24 mouse cellular contexts compared by ENCODE assay signal in the genomic region with DNA sequence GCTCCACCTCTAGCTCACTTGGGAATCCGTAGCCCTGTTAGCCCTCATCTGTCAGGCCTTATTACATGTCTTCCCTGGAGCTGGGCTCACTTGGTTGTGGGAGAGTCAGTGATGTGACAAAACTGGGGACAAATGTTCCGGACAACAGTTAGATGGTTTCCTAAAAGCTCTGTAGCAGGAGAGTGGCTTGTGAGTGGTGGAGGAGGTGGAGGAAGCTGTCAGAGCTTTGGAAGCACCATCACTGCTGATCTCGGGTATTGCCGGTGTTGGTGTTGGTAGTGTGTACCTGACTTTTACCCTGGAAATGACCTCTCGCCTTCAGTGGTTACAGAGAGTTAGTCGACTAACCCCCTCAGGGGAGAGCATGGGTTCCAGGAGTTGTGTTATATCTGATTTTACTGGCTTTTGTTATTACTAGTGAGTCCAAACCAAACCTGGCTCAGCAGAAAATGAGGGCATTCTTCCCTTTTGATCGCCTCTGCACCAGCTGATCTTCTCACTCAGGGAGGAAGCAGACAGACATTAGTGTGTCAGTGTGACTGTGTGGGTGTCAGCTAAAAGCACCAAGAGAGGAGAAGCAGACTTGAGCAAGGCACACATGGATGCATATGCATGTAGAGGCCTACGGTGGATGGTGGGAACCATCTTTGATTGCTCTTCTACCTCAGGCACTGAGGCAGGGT.
DNase-seq lines count a peak whose midpoint lies in the region; ATAC-seq lines count a peak whose summit lies in the region.
"Had no signal": no experiment of that assay in that cellular context is flagged by ENCODE, and none has a peak within 500 bp of the region (broad histone marks: within the 10 kb centered on the region; RNA-seq: fewer than 3 reads in every experiment).

No protein-coding gene starts in this region.

- peak; percentile 51 to 64 for DNase-seq in frontal cortex, postnatal 36 days (ENCODE audit: low spot score in 2 of 2)
- no peak for DNase-seq in frontal cortex, postnatal 10 days (ENCODE audit: low spot score in 2 of 2)
- peak; percentile 69 for DNase-seq in midbrain, embryonic 11.5 days (ENCODE audit: low spot score, missing footprints)
- peak; percentile 35 to 84 for DNase-seq in left cerebral cortex, postnatal 25 days (ENCODE audit: low spot score in 2 of 2)
- DNase-seq in cerebellum, postnatal 25 days, result no peak
- no peak for DNase-seq in adrenal gland, postnatal 36 days
- DNase-seq: adrenal gland, postnatal 25 days; cerebellum, adult 2 months; gastrocnemius, postnatal 10 days; heart, adult 2 months; heart, postnatal 4 days; liver; lung, postnatal 10 days; spleen, adult 18-20 months; thymus, postnatal 36 days had no signal

- H3K27ac ChIP-seq in midbrain, embryonic 11.5 days (ENCODE audit: low read depth, low read length), result no peak overlapping the region
- H3K27ac ChIP-seq in midbrain, embryonic 15.5 days, result no peak overlapping the region
- H3K27ac ChIP-seq: heart, adult 2 months; hindbrain, embryonic 15.5 days; kidney, embryonic 15.5 days had no signal

- H3K4me2 ChIP-seq in midbrain, embryonic 11.5 days, result no peak overlapping the region
- no peak overlapping the region for H3K4me2 ChIP-seq in midbrain, embryonic 15.5 days
- H3K4me2 ChIP-seq: hindbrain, embryonic 15.5 days; kidney, embryonic 15.5 days had no signal

- H3K4me3 ChIP-seq in midbrain, embryonic 11.5 days (ENCODE audit: low read depth, low read length), result no peak overlapping the region
- no peak overlapping the region for H3K4me3 ChIP-seq in midbrain, embryonic 15.5 days
- H3K4me3 ChIP-seq: heart, adult 2 months; hindbrain, embryonic 15.5 days; kidney, embryonic 15.5 days; megakaryocyte, embryonic 14.5 days had no signal

- ATAC-seq in midbrain, embryonic 11.5 days (ENCODE audit: low FRiP score), result no peak
- ATAC-seq in midbrain, embryonic 15.5 days (replicated peaks), result no peak
- ATAC-seq in inflammation-experienced regulatory T-cells, adult 6 months, result peak; percentile 14
- ATAC-seq: forebrain, embryonic 14.5 days; intestine, postnatal 0 days; midbrain, embryonic 16.5 days had no signal

- 87% methylated on average over 8 of the region's 8 CpGs for WGBS in midbrain, embryonic 11.5 days
- 92% methylated on average over 8 of the region's 8 CpGs for WGBS in midbrain, embryonic 15.5 days

- intact Hi-C loops in left cerebral cortex, postnatal 25 days (cut with DNase I), result no loop called here

- H3K9ac ChIP-seq in midbrain, embryonic 11.5 days (ENCODE audit: low read length), result no peak overlapping the region
- H3K9ac ChIP-seq in midbrain, embryonic 15.5 days, result no peak overlapping the region
- H3K9ac ChIP-seq: hindbrain, embryonic 15.5 days; kidney, embryonic 15.5 days had no signal

- H3K4me1 ChIP-seq in midbrain, embryonic 11.5 days (ENCODE audit: control insufficient read depth, insufficient read depth, low read length), result no peaks in the 10 kb centered on the region
- no peaks in the 10 kb centered on the region for H3K4me1 ChIP-seq in midbrain, embryonic 15.5 days
- H3K4me1 ChIP-seq: hindbrain, embryonic 15.5 days; kidney, embryonic 15.5 days had no signal

- no peaks in the 10 kb centered on the region for H3K27me3 ChIP-seq in midbrain, embryonic 11.5 days (ENCODE audit: control insufficient read depth, insufficient read depth, low read length)
- H3K27me3 ChIP-seq in midbrain, embryonic 15.5 days (replicated peaks), result no peaks in the 10 kb centered on the region
- H3K27me3 ChIP-seq: CH12.LX; hindbrain, embryonic 15.5 days; kidney, embryonic 15.5 days; megakaryocyte, embryonic 14.5 days had no signal

- no peaks in the 10 kb centered on the region for H3K36me3 ChIP-seq in midbrain, embryonic 11.5 days (ENCODE audit: control insufficient read depth, insufficient read depth, low read length)
- H3K36me3 ChIP-seq in midbrain, embryonic 15.5 days (replicated peaks), result no peaks in the 10 kb centered on the region
- H3K36me3 ChIP-seq: hindbrain, embryonic 15.5 days; kidney, embryonic 15.5 days had no signal

- no peaks in the 10 kb centered on the region for H3K9me3 ChIP-seq in midbrain, embryonic 11.5 days (ENCODE audit: control insufficient read depth, low read length)
- H3K9me3 ChIP-seq in midbrain, embryonic 15.5 days, result no peaks in the 10 kb centered on the region
- H3K9me3 ChIP-seq: hindbrain, embryonic 15.5 days; kidney, embryonic 15.5 days; megakaryocyte, embryonic 14.5 days had no signal

Comparison
In these comparisons a context has a peak if more than half of its experiments do, and no peak if none do; other contexts are left out.
1. DNase-seq: peak in frontal cortex, postnatal 36 days (2 of 2), midbrain, embryonic 11.5 days (single experiment) and left cerebral cortex, postnatal 25 days (2 of 2); none in frontal cortex, postnatal 10 days (0 of 2), cerebellum, postnatal 25 days (0 of 2) and adrenal gland, postnatal 36 days (0 of 2).